Mouse (Mus musculus): ENCODE results near the gene Olfr1045. TPM values are rescaled to one million over a fixed set of nuclear protein-coding genes. Genes with fewer than 3 reads are reported as not detected.

The Olfr1045 gene
- polyA plus RNA-seq (2012; rRNA removed): not detected in 2 replicates

GRCm38 (mm10) chr2:86202909-86203308 lies at the start of gene Olfr1045:
Gene Olfr1045, minus strand, starts transcription at chr2:86203009.

GRCm38 (mm10) chr2:86240189-86240588 lies 37.4 kb upstream of the Olfr1045 start, which contains the start of gene Olfr1048:
Gene Olfr1048, minus strand, starts transcription at chr2:86240289.

GRCm38 (mm10) chr2:86231301-86231700 lies 28.5 kb upstream of the Olfr1045 start, which contains the start of gene Olfr1047:
Gene Olfr1047, minus strand, starts transcription at chr2:86231401.

GRCm38 (mm10) chr2:86219214-86219613 lies 16.4 kb upstream of the Olfr1045 start, which contains the start of gene Olfr1046:
Gene Olfr1046, minus strand, starts transcription at chr2:86219314.

GRCm38 (mm10) chr2:86185583-86185982 lies 17.2 kb downstream of the Olfr1045 start, which contains the start of gene Olfr52:
Gene Olfr52, minus strand, starts transcription at chr2:86185683.

GRCm38 (mm10) chr2:86177720-86178119 lies 25.1 kb downstream of the Olfr1045 start, which contains the start of gene Olfr1044:
Gene Olfr1044, minus strand, starts transcription at chr2:86177820.

GRCm38 (mm10) chr2:86167422-86167821 lies 35.4 kb downstream of the Olfr1045 start, which contains the start of gene Olfr1043:
Gene Olfr1043, minus strand, starts transcription at chr2:86167522.

GRCm38 (mm10) chr2:86161738-86162137 lies 41.1 kb downstream of the Olfr1045 start, which contains the start of gene Olfr1042:
Gene Olfr1042, minus strand, starts transcription at chr2:86161838.

GRCm38 (mm10) chr2:86146632-86147031 lies 56.2 kb downstream of the Olfr1045 start, which contains the start of gene Olfr1040:
Gene Olfr1040, minus strand, starts transcription at chr2:86146732.

Other genes with a start within 250 kb of the Olfr1045 start
- gene Olfr1029, start 229.1 kb downstream of the Olfr1045 start, polyA plus RNA-seq (2012; rRNA removed): not detected in 2 replicates
- gene Olfr1030, start 223.7 kb downstream of the Olfr1045 start, polyA plus RNA-seq (2012; rRNA removed): not detected in 2 replicates
- not detected in 2 replicates for gene Olfr1031, start 212.7 kb downstream of the Olfr1045 start, polyA plus RNA-seq (2012; rRNA removed)
- gene Olfr1032, start 197.5 kb downstream of the Olfr1045 start, polyA plus RNA-seq (2012; rRNA removed): not detected in 2 replicates
- gene Olfr1033, start 182.4 kb downstream of the Olfr1045 start, polyA plus RNA-seq (2012; rRNA removed): 3.3 and 3.4 TPM in 2 replicates
- 0.94 and 1.0 TPM in 2 replicates for gene Olfr1034, start 157.1 kb downstream of the Olfr1045 start, polyA plus RNA-seq (2012; rRNA removed)
- not detected in 2 replicates for gene Olfr1036, start 129.0 kb downstream of the Olfr1045 start, polyA plus RNA-seq (2012; rRNA removed)
- not detected in 2 replicates for gene Olfr1037, start 115.6 kb downstream of the Olfr1045 start, polyA plus RNA-seq (2012; rRNA removed)
- not detected in 2 replicates for gene Olfr1039, start 67.1 kb downstream of the Olfr1045 start, polyA plus RNA-seq (2012; rRNA removed)
- gene Olfr1040, start 56.3 kb downstream of the Olfr1045 start, polyA plus RNA-seq (2012; rRNA removed): not detected in 2 replicates
- not detected in 2 replicates for gene Olfr1042, start 41.2 kb downstream of the Olfr1045 start, polyA plus RNA-seq (2012; rRNA removed)
- not detected in 2 replicates for gene Olfr1043, start 35.5 kb downstream of the Olfr1045 start, polyA plus RNA-seq (2012; rRNA removed)
- not detected in 2 replicates for gene Olfr1044, start 25.2 kb downstream of the Olfr1045 start, polyA plus RNA-seq (2012; rRNA removed)
- not detected in 2 replicates for gene Olfr52, start 17.3 kb downstream of the Olfr1045 start, polyA plus RNA-seq (2012; rRNA removed)
- gene Olfr1046, start 16.3 kb upstream of the Olfr1045 start, polyA plus RNA-seq (2012; rRNA removed): not detected in 2 replicates
- not detected in 2 replicates for gene Olfr1047, start 28.4 kb upstream of the Olfr1045 start, polyA plus RNA-seq (2012; rRNA removed)
- not detected in 2 replicates for gene Olfr1048, start 37.3 kb upstream of the Olfr1045 start, polyA plus RNA-seq (2012; rRNA removed)
- gene Olfr1049, start 55.3 kb upstream of the Olfr1045 start, polyA plus RNA-seq (2012; rRNA removed): not detected in 2 replicates
- gene Olfr1051, start 76.1 kb upstream of the Olfr1045 start, polyA plus RNA-seq (2012; rRNA removed): not detected in 2 replicates
- not detected in 2 replicates for gene Olfr1052, start 89.4 kb upstream of the Olfr1045 start, polyA plus RNA-seq (2012; rRNA removed)
- not detected in 2 replicates for gene Olfr1053, start 112.3 kb upstream of the Olfr1045 start, polyA plus RNA-seq (2012; rRNA removed)
- gene Olfr1054, start 132.4 kb upstream of the Olfr1045 start, polyA plus RNA-seq (2012; rRNA removed): not detected in 2 replicates
- not detected in 2 replicates for gene Olfr1055, start 147.3 kb upstream of the Olfr1045 start, polyA plus RNA-seq (2012; rRNA removed)
- gene Olfr1056, start 159.5 kb upstream of the Olfr1045 start, polyA plus RNA-seq (2012; rRNA removed): not detected in 2 replicates
- not detected in 2 replicates for gene Olfr1057, start 175.4 kb upstream of the Olfr1045 start, polyA plus RNA-seq (2012; rRNA removed)
- gene Olfr1058, start 185.6 kb upstream of the Olfr1045 start, polyA plus RNA-seq (2012; rRNA removed): not detected in 2 replicates
- gene Olfr1061, start 211.0 kb upstream of the Olfr1045 start, polyA plus RNA-seq (2012; rRNA removed): not detected in 2 replicates
- not detected in 2 replicates for gene Olfr1062, start 223.7 kb upstream of the Olfr1045 start, polyA plus RNA-seq (2012; rRNA removed)
- gene Olfr1065, start 247.6 kb upstream of the Olfr1045 start, polyA plus RNA-seq (2012; rRNA removed): not detected in 2 replicates

Measured in liver, embryonic 18 days (tissue).